Mouse (Mus musculus): Measurements from ENCODE around the gene Ccnt1. TPM values are rescaled to one million over a fixed set of nuclear protein-coding genes. Genes with fewer than 3 reads are reported as not detected.
"Not testable (repeated sequence)": the region's sequence is repeated elsewhere in the genome, so short reads cannot be mapped to it uniquely, and the experiment has no call there.

Ccnt1 gene
- polyA plus RNA-seq, 1 experiment from 2014 or later = 30.2 TPM

- DNase-seq (ENCODE audit: low read depth, low spot score) (no peak), ATAC-seq (no peak)
- no peaks in the 10 kb centered on the region for H3K27me3 ChIP-seq
- TF ChIP-seq CTCF (IDR thresholded peaks at IDR 0.05) = no peak
- ChIA-PET POLR2A (interaction anchor here (0.5 to 1.2 kb wide), 2 partner anchors 35 to 1295 kb away, joined by 3 to 4 read pairs; no protein-coding TSS in a partner anchor), CTCF (no interaction called here)
- in situ Hi-C loops (cut with MboI; ENCODE audit: low pct_unique_long_range_greater_than_20kb) = no loop called here
These were observed 37.6 kb downstream of the Ccnt1 start for GRCm38 (mm10) chr15:98533035-98533531.

- POLR2A ChIA-PET = interaction anchor here (1.2 kb wide), 1 partner anchor 36 kb away, joined by 4 read pairs; no protein-coding TSS in a partner anchor
- CTCF ChIA-PET = no interaction called here
- DNase-seq (ENCODE audit: low read depth, low spot score) = no peak
- ATAC-seq = no peak
- in situ Hi-C loops (cut with MboI; ENCODE audit: low pct_unique_long_range_greater_than_20kb) = no loop called here
- no peaks in the 10 kb centered on the region for H3K27me3 ChIP-seq
- TF ChIP-seq CTCF (IDR thresholded peaks at IDR 0.05) = no peak
These were observed 38.4 kb downstream of the Ccnt1 start for GRCm38 (mm10) chr15:98532281-98532680.

GRCm38 (mm10) chr15:98528066-98528563 lies 42.6 kb downstream of the Ccnt1 start:
- no peaks in the 10 kb centered on the region for H3K27me3 ChIP-seq
- no peak for TF ChIP-seq CTCF (IDR thresholded peaks at IDR 0.05)
- no peak for ATAC-seq
- in situ Hi-C loops (cut with MboI; ENCODE audit: low pct_unique_long_range_greater_than_20kb) = no loop called here
- ChIA-PET CTCF (interaction anchor here (1.0 to 2.3 kb wide), 3 partner anchors 8 to 42 kb away, joined by 3 to 15 read pairs (median 3); partner anchors contain the start of genes 4930415O20Rik and Ccnt1), POLR2A (no interaction called here)
- no peak for DNase-seq (ENCODE audit: low read depth, low spot score)

GRCm38 (mm10) chr15:98527056-98527771 lies 43.5 kb downstream of the Ccnt1 start:
- ATAC-seq (no peak), DNase-seq (ENCODE audit: low read depth, low spot score) (no peak)
- ChIA-PET POLR2A (no interaction called here), CTCF (interaction anchor here (1.0 to 2.4 kb wide), 2 partner anchors 10 to 12 kb away, joined by 3 to 10 read pairs; no protein-coding TSS in a partner anchor)
- in situ Hi-C loops (cut with MboI; ENCODE audit: low pct_unique_long_range_greater_than_20kb) = no loop called here
- H3K27me3 ChIP-seq = no peaks in the 10 kb centered on the region
- TF ChIP-seq CTCF (IDR thresholded peaks at IDR 0.05) = no peak

- no peaks in the 10 kb centered on the region for H3K27me3 ChIP-seq
- CTCF ChIA-PET = interaction anchor here (0.8 to 2.4 kb wide), 3 partner anchors 9 to 30 kb away, joined by 3 to 10 read pairs (median 6); no protein-coding TSS in a partner anchor
- ATAC-seq = no peak
- TF ChIP-seq CTCF (IDR thresholded peaks at IDR 0.05) = no peak
- no peak for DNase-seq (ENCODE audit: low read depth, low spot score)
- POLR2A ChIA-PET = no interaction called here
- in situ Hi-C loops (cut with MboI; ENCODE audit: low pct_unique_long_range_greater_than_20kb) = no loop called here
These were observed 44.7 kb downstream of the Ccnt1 start for GRCm38 (mm10) chr15:98526057-98526456.

- no peak for ATAC-seq
- in situ Hi-C loops (cut with MboI; ENCODE audit: low pct_unique_long_range_greater_than_20kb) = no loop called here
- no peaks in the 10 kb centered on the region for H3K27me3 ChIP-seq
- ChIA-PET CTCF (no interaction called here), POLR2A (no interaction called here)
- TF ChIP-seq CTCF (IDR thresholded peaks at IDR 0.05) = no peak
- no peak for DNase-seq (ENCODE audit: low read depth, low spot score)
These were observed 49.5 kb downstream of the Ccnt1 start for GRCm38 (mm10) chr15:98521245-98521644.

- CTCF ChIA-PET = interaction anchor here (0.6 to 2.1 kb wide), 7 partner anchors 8 to 50 kb away, joined by 3 to 15 read pairs (median 4); no protein-coding TSS in a partner anchor
- POLR2A ChIA-PET = interaction anchor here (0.7 kb wide), 1 partner anchor 716 kb away, joined by 4 read pairs; no protein-coding TSS in a partner anchor
- DNase-seq (ENCODE audit: low read depth, low spot score) (no peak), ATAC-seq (no peak)
- no peaks in the 10 kb centered on the region for H3K27me3 ChIP-seq
- TF ChIP-seq CTCF (IDR thresholded peaks at IDR 0.05) = peak; percentile 88
- in situ Hi-C loops (cut with MboI; ENCODE audit: low pct_unique_long_range_greater_than_20kb) = no loop called here
These were observed 53.1 kb downstream of the Ccnt1 start for GRCm38 (mm10) chr15:98517380-98518355.

- ChIA-PET POLR2A (interaction anchor here (0.6 kb wide), 1 partner anchor 203 kb away, joined by 4 read pairs; no protein-coding TSS in a partner anchor), CTCF (interaction anchor here (1.5 to 2.8 kb wide), 2 partner anchors 11 to 44 kb away, joined by 3 to 10 read pairs; no protein-coding TSS in a partner anchor)
- not testable (repeated sequence) for H3K27me3 ChIP-seq; ATAC-seq; DNase-seq (ENCODE audit: low read depth, low spot score)
- in situ Hi-C loops (cut with MboI; ENCODE audit: low pct_unique_long_range_greater_than_20kb) = loop anchor here (5.0 kb wide), 1 partner anchor 102 kb away; no protein-coding TSS in a partner anchor
These were observed 55.9 kb downstream of the Ccnt1 start for GRCm38 (mm10) chr15:98514845-98515244.

GRCm38 (mm10) chr15:98514146-98514545 lies 56.6 kb downstream of the Ccnt1 start:
- POLR2A ChIA-PET = interaction anchor here (1.5 kb wide), 1 partner anchor 9 kb away, joined by 3 read pairs; no protein-coding TSS in a partner anchor

GRCm38 (mm10) chr15:98513676-98514075 lies 57.0 kb downstream of the Ccnt1 start:
- ChIA-PET POLR2A (interaction anchor here (1.5 kb wide), 1 partner anchor 9 kb away, joined by 3 read pairs; no protein-coding TSS in a partner anchor), CTCF (interaction anchor here (2.8 kb wide), 1 partner anchor 13 kb away, joined by 10 read pairs; no protein-coding TSS in a partner anchor)
- not testable (repeated sequence) for DNase-seq (ENCODE audit: low read depth, low spot score); ATAC-seq; H3K27me3 ChIP-seq
- in situ Hi-C loops (cut with MboI; ENCODE audit: low pct_unique_long_range_greater_than_20kb) = loop anchor here (5.0 kb wide), 1 partner anchor 104 kb away; no protein-coding TSS in a partner anchor

More at GRCm38 (mm10) chr15:98514146-98514545, 56.6 kb downstream of the Ccnt1 start:
- CTCF ChIA-PET = interaction anchor here (1.5 to 2.8 kb wide), 2 partner anchors 12 to 45 kb away, joined by 3 to 10 read pairs; no protein-coding TSS in a partner anchor
- in situ Hi-C loops (cut with MboI; ENCODE audit: low pct_unique_long_range_greater_than_20kb) = loop anchor here (5.0 kb wide), 1 partner anchor 103 kb away; no protein-coding TSS in a partner anchor
- TF ChIP-seq CTCF (IDR thresholded peaks at IDR 0.05) = no peak
- ATAC-seq (no peak), DNase-seq (ENCODE audit: low read depth, low spot score) (no peak)
- no peaks in the 10 kb centered on the region for H3K27me3 ChIP-seq
